Mouse (Mus musculus): ENCODE results near the gene Sbk1. TPM values are rescaled to one million over a fixed set of nuclear protein-coding genes. Genes with fewer than 3 reads are reported as not detected.
"Not testable (repeated sequence)": the region's sequence is repeated elsewhere in the genome, so short reads cannot be mapped to it uniquely, and the experiment has no call there.

The Sbk1 gene
- total RNA-seq, 1 experiment from 2014 or later, result 5.4 TPM

GRCm38 (mm10) chr7:126301831-126302230, 29.4 kb downstream of the Sbk1 start:
- not testable (repeated sequence) for ATAC-seq (replicated peaks in 1 of 2; ENCODE audit: insufficient read depth in 1 of 2, low FRiP score in 2 of 2, low TSS enrichment in 1 of 2, low read depth in 1 of 2, poor library complexity in 2 of 2, severe bottlenecking in 2 of 2)

- ATAC-seq (replicated peaks in 1 of 2; ENCODE audit: insufficient read depth in 1 of 2, low FRiP score in 2 of 2, low TSS enrichment in 1 of 2, low read depth in 1 of 2, poor library complexity in 2 of 2, severe bottlenecking in 2 of 2), result no peak
These were observed 39.4 kb downstream of the Sbk1 start for GRCm38 (mm10) chr7:126311822-126312221.

- ATAC-seq (replicated peaks in 1 of 2; ENCODE audit: insufficient read depth in 1 of 2, low FRiP score in 2 of 2, low TSS enrichment in 1 of 2, low read depth in 1 of 2, poor library complexity in 2 of 2, severe bottlenecking in 2 of 2), result no peak
These were observed 40.9 kb downstream of the Sbk1 start for GRCm38 (mm10) chr7:126313309-126313708.

- peak; percentile 62 to 69 for ATAC-seq (replicated peaks in 1 of 2; ENCODE audit: insufficient read depth in 1 of 2, low FRiP score in 2 of 2, low TSS enrichment in 1 of 2, low read depth in 1 of 2, poor library complexity in 2 of 2, severe bottlenecking in 2 of 2)
These were observed 41.9 kb downstream of the Sbk1 start for GRCm38 (mm10) chr7:126314273-126314672.

GRCm38 (mm10) chr7:126323729-126324128, 51.3 kb downstream of the Sbk1 start:
- ATAC-seq (replicated peaks in 1 of 2; ENCODE audit: insufficient read depth in 1 of 2, low FRiP score in 2 of 2, low TSS enrichment in 1 of 2, low read depth in 1 of 2, poor library complexity in 2 of 2, severe bottlenecking in 2 of 2), result peak; percentile 53 to 75; a peak in 2 of 4 replicates

- ATAC-seq (replicated peaks in 1 of 2; ENCODE audit: insufficient read depth in 1 of 2, low FRiP score in 2 of 2, low TSS enrichment in 1 of 2, low read depth in 1 of 2, poor library complexity in 2 of 2, severe bottlenecking in 2 of 2), result peak in 1 of 2 experiments; percentile 32; a peak in 1 of 4 replicates
These were observed 52.4 kb downstream of the Sbk1 start for GRCm38 (mm10) chr7:126324791-126325190.

GRCm38 (mm10) chr7:126325576-126326273, 53.3 kb downstream of the Sbk1 start:
- not testable (repeated sequence) for ATAC-seq (replicated peaks in 1 of 2; ENCODE audit: insufficient read depth in 1 of 2, low FRiP score in 2 of 2, low TSS enrichment in 1 of 2, low read depth in 1 of 2, poor library complexity in 2 of 2, severe bottlenecking in 2 of 2)

- ATAC-seq (replicated peaks in 1 of 2; ENCODE audit: insufficient read depth in 1 of 2, low FRiP score in 2 of 2, low TSS enrichment in 1 of 2, low read depth in 1 of 2, poor library complexity in 2 of 2, severe bottlenecking in 2 of 2), result not testable (repeated sequence)
These were observed 56.4 kb downstream of the Sbk1 start for GRCm38 (mm10) chr7:126328848-126329247.

- ATAC-seq (replicated peaks in 1 of 2; ENCODE audit: insufficient read depth in 1 of 2, low FRiP score in 2 of 2, low TSS enrichment in 1 of 2, low read depth in 1 of 2, poor library complexity in 2 of 2, severe bottlenecking in 2 of 2), result no peak
These were observed 57.7 kb downstream of the Sbk1 start for GRCm38 (mm10) chr7:126329907-126330645.

- ATAC-seq (replicated peaks in 1 of 2; ENCODE audit: insufficient read depth in 1 of 2, low FRiP score in 2 of 2, low TSS enrichment in 1 of 2, low read depth in 1 of 2, poor library complexity in 2 of 2, severe bottlenecking in 2 of 2), result no peak
These were observed 58.3 kb downstream of the Sbk1 start for GRCm38 (mm10) chr7:126330693-126331092.

- ATAC-seq (replicated peaks in 1 of 2; ENCODE audit: insufficient read depth in 1 of 2, low FRiP score in 2 of 2, low TSS enrichment in 1 of 2, low read depth in 1 of 2, poor library complexity in 2 of 2, severe bottlenecking in 2 of 2), result no peak
These were observed 60.3 kb downstream of the Sbk1 start for GRCm38 (mm10) chr7:126332691-126333090.

- ATAC-seq (replicated peaks in 1 of 2; ENCODE audit: insufficient read depth in 1 of 2, low FRiP score in 2 of 2, low TSS enrichment in 1 of 2, low read depth in 1 of 2, poor library complexity in 2 of 2, severe bottlenecking in 2 of 2), result no peak
These were observed 63.1 kb downstream of the Sbk1 start for GRCm38 (mm10) chr7:126335556-126335955.

- ATAC-seq (replicated peaks in 1 of 2; ENCODE audit: insufficient read depth in 1 of 2, low FRiP score in 2 of 2, low TSS enrichment in 1 of 2, low read depth in 1 of 2, poor library complexity in 2 of 2, severe bottlenecking in 2 of 2), result no peak
These were observed 66.5 kb downstream of the Sbk1 start for GRCm38 (mm10) chr7:126338906-126339305.

- no peak for ATAC-seq (replicated peaks in 1 of 2; ENCODE audit: insufficient read depth in 1 of 2, low FRiP score in 2 of 2, low TSS enrichment in 1 of 2, low read depth in 1 of 2, poor library complexity in 2 of 2, severe bottlenecking in 2 of 2)
These were observed 67.1 kb downstream of the Sbk1 start for GRCm38 (mm10) chr7:126339521-126339971.

GRCm38 (mm10) chr7:126340206-126340618, 67.8 kb downstream of the Sbk1 start:
- peak in 1 of 2 experiments; percentile 17; a peak in 3 of 4 replicates for ATAC-seq (replicated peaks in 1 of 2; ENCODE audit: insufficient read depth in 1 of 2, low FRiP score in 2 of 2, low TSS enrichment in 1 of 2, low read depth in 1 of 2, poor library complexity in 2 of 2, severe bottlenecking in 2 of 2)

GRCm38 (mm10) chr7:126340896-126341295, 68.5 kb downstream of the Sbk1 start:
- ATAC-seq (replicated peaks in 1 of 2; ENCODE audit: insufficient read depth in 1 of 2, low FRiP score in 2 of 2, low TSS enrichment in 1 of 2, low read depth in 1 of 2, poor library complexity in 2 of 2, severe bottlenecking in 2 of 2), result 0 out of 4 replicates have a peak, but pooled peaks of 1 of the 2 experiments have one; percentile 12
